Mouse (Mus musculus): ENCODE measurements around the gene Eif1ad. TPM values are rescaled to one million over a fixed set of nuclear protein-coding genes. Genes with fewer than 3 reads are reported as not detected.
"Not testable (repeated sequence)": the region's sequence is repeated elsewhere in the genome, so short reads cannot be mapped to it uniquely, and the experiment has no call there.

Eif1ad gene
- polyA plus RNA-seq, 1 experiment from 2014 or later = 57.3 TPM

DNA sequence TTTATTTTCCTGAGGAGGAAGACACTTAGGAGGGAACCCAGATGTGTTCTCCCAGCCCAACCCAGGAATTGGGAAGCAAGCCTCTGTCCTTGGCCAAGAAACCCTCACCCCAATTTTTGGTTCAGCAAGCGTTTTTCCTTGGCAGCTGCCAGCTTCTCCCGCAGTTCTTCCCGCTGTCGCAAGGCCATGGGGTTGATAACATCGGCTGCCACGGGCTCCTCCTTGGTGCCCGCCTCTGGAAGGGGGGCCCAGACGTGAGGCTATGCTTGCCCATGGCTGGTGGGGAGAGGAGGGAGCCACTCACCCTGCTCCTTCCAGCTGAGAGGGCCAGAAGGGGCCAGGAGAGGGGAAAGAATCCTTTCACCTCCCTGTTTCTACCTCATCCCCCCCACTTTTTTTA is 18.2 kb downstream of the Eif1ad start:
- 93% methylated on average over 8 of the region's 8 CpGs for WGBS
- no peak overlapping the region for H3K27ac ChIP-seq
- H3K36me3 ChIP-seq = peaks cover 60% of the 10 kb centered on the region

DNA sequence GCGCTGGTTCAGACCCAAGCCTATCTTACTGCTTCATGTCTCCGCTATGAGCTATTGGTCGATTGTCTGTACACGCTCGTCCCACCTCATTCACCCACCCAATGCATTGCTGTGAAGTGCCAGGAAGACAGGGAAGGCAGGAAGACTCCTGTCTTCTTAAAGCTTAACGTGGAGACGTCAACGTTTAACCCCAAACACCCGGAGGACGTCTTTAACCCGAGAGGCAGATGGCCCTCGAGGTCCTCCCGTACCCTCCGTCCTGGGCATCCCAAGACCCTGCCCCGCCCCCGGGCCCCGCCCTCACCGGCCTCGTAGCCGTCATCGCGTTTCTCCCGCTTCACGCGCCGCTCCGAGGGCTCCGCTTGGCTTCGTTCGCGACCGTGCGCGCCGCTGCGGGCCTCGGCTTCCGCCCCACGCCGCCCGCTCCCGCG is 21.5 kb downstream of the Eif1ad start:
- Histone ChIP-seq H3K27me3 (no peaks in the 10 kb centered on the region), H3K27ac (peak overlapping the region; percentile 84), H3K9me3 (no peaks in the 10 kb centered on the region), H3K4me1 (peaks cover 34% of the 10 kb centered on the region), H3K4me2 (peak overlapping the region; percentile 82), H3K9ac (peak overlapping the region; percentile 99), H3K4me3 (peak overlapping the region; percentile 99), H3K36me3 (peaks cover 27% of the 10 kb centered on the region)
- under 1% methylated on average over 40 of the region's 43 CpGs for WGBS
- ATAC-seq (ENCODE audit: insufficient number of reproducible peaks, low FRiP score, low TSS enrichment, low read depth) = no peak

More for the DNA sequence above, 18.2 kb downstream of the Eif1ad start:
- no peaks in the 10 kb centered on the region for H3K27me3 ChIP-seq
- no peak overlapping the region for H3K4me2 ChIP-seq
- H3K4me1 ChIP-seq = peaks cover 22% of the 10 kb centered on the region
- ATAC-seq (ENCODE audit: insufficient number of reproducible peaks, low FRiP score, low TSS enrichment, low read depth) = no peak
- H3K4me3 ChIP-seq = no peak overlapping the region
- no peak overlapping the region for H3K9ac ChIP-seq
- no peaks in the 10 kb centered on the region for H3K9me3 ChIP-seq

DNA sequence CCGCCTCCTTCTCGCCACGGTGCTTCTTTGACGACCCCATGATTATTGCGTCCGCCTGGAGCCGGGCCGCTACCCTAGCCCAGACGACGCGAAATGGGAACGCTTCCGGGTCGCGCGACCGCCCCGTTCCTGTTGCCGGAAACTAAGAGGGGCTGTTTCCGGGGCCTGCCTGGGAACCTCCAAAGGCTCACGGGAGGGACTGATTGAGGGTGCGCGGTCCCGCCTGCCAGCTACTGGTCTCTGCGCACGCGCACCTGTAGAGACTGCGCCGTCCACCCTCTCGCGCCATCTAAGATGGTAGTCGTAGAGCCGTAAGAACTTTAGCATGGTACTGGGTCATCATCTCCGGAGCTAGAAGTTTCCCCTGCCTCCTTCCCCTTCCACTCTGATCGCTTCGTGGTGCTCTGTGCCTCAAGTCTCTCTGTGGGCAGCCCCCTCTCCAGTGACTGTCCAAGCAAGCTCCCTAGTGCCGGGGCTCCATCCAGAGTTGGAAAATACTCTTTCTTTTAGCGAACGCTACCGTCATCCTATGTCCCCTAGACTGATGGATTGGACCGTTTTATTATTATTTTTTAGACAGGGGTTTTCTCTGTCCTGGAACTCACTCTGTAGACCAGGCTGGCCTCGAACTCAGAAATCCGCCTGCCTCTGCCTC is 22.2 kb downstream of the Eif1ad start, which contains the start of gene Sart1:
Sart1 (minus strand) TSS at position 116 of the 655 bp plus-strand sequence.
- no peaks in the 10 kb centered on the region for H3K9me3 ChIP-seq
- H3K4me1 ChIP-seq = peaks cover 34% of the 10 kb centered on the region
- no peaks in the 10 kb centered on the region for H3K27me3 ChIP-seq
- H3K4me3 ChIP-seq = peak within 1 kb of the TSS; percentile 99
- WGBS = 1% methylated on average over 43 of the region's 43 CpGs
- peak; percentile 94 for ATAC-seq (ENCODE audit: insufficient number of reproducible peaks, low FRiP score, low TSS enrichment, low read depth)
- peak within 1 kb of the TSS; percentile 82 for H3K4me2 ChIP-seq
- H3K36me3 ChIP-seq = peaks cover 20% of the 10 kb centered on the region
- peak within 1 kb of the TSS; percentile 91 for H3K27ac ChIP-seq
- H3K9ac ChIP-seq = peak within 1 kb of the TSS; percentile 99

DNA sequence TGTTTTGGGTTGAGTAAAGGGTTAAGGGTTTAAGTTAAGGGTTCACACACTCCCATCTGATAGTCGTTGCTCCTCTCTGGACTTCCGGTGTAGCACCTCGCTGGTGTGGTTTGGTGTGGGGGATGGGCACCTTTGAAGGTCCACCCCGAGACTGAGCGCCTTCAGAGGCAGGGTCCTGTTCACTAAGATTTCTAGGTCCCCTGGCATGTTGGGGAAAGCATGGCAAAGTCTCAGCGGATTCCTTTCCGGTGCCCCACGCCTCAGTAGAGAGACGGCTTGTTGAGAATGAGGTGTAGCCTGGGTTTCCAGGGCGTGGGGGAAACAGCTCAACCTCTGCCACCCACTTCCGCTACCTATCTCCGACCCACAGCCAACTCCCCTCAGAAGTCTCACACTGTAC is 23.1 kb downstream of the Eif1ad start:
- no peak for ATAC-seq (ENCODE audit: insufficient number of reproducible peaks, low FRiP score, low TSS enrichment, low read depth)
- H3K27ac ChIP-seq = peak overlapping the region; percentile 91
- H3K4me2 ChIP-seq = peak overlapping the region; percentile 82
- 19% methylated on average over 12 of the region's 12 CpGs for WGBS
- peak overlapping the region; percentile 24 for H3K9ac ChIP-seq
- H3K27me3 ChIP-seq = no peaks in the 10 kb centered on the region
- peaks cover 11% of the 10 kb centered on the region for H3K36me3 ChIP-seq
- H3K4me1 ChIP-seq = peaks cover 34% of the 10 kb centered on the region
- H3K9me3 ChIP-seq = no peaks in the 10 kb centered on the region
- H3K4me3 ChIP-seq = peak overlapping the region; percentile 99

DNA sequence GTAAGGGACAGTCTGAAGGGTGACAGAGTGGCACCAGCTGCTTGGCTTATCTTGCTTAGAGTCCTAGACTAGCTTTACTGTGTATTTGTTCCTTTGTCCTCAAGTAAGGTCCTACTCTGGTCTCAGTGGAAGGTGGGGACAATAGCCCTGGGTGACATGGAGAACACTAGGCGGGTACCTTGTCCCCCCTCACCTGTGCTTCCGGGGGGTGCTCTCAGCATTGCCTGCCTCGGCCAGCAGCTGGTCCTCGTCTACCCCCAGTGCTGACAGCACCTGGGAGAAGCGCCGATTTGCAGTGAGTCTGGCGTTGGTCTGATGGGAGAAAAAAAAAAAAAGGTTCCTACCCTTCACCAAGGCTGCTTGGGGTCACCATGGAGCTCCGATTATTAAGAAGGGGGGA is 23.9 kb downstream of the Eif1ad start:
- H3K4me1 ChIP-seq = peaks cover 34% of the 10 kb centered on the region
- H3K4me2 ChIP-seq = peak overlapping the region; percentile 82
- peak overlapping the region; percentile 99; the same call in 1 of the 2 replicates for H3K4me3 ChIP-seq
- H3K27me3 ChIP-seq = no peaks in the 10 kb centered on the region
- peak overlapping the region; percentile 91 for H3K27ac ChIP-seq
- peak overlapping the region; percentile 24; the same call in 1 of the 2 replicates for H3K9ac ChIP-seq
- no peaks in the 10 kb centered on the region for H3K9me3 ChIP-seq
- no peak for ATAC-seq (ENCODE audit: insufficient number of reproducible peaks, low FRiP score, low TSS enrichment, low read depth)
- 75% methylated on average over 8 of the region's 8 CpGs for WGBS
- peaks cover 3% of the 10 kb centered on the region for H3K36me3 ChIP-seq

DNA sequence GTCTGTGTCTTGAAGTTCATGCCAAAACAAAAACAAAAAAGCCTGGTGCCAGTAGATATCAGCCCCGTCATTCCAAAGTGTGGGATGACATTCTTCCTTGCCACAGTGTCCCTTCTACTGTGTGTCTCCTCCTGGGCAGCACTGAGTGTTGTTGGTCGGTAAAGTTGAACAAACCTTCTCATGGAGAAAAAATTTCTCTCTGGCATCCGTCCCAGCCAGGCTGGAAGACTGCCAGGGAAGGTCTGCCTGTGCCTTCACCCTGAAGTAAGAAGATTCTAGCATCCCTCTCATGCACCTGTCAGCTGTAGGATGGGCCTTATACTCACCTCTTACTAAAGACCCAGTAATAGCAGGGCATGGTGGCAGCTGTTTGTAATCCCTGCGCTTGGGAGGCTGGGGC is 26.4 kb downstream of the Eif1ad start:
- Histone ChIP-seq H3K4me2 (no peak overlapping the region), H3K36me3 (no peaks in the 10 kb centered on the region), H3K4me3 (no peak overlapping the region), H3K9ac (no peak overlapping the region), H3K9me3 (no peaks in the 10 kb centered on the region), H3K27me3 (no peaks in the 10 kb centered on the region), H3K27ac (no peak overlapping the region), H3K4me1 (peaks cover 18% of the 10 kb centered on the region)
- 47% methylated on average over 4 of the region's 4 CpGs for WGBS
- no peak for ATAC-seq (ENCODE audit: insufficient number of reproducible peaks, low FRiP score, low TSS enrichment, low read depth)

DNA sequence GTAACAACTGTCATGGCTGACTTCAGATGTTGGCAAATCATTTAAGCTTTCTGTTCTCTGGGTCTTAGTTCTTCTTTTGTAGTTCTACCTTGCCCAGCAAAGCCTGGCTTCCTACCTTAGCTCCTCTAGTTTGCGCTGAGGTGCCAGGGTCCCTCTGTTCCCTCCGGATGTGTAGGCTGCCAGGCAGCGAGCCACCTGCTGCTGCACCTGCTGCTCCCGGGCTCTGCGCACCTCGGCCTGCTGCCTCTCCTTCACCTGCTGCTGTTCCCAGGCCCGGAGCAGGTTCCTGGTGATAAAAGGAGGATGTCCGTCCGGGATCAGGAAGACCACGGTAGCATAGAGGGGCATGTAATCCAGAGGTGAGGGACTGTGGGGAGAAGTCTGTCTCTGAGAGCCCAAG is 27.6 kb downstream of the Eif1ad start:
- H3K36me3 ChIP-seq = no peaks in the 10 kb centered on the region
- no peak overlapping the region for H3K9ac ChIP-seq
- no peaks in the 10 kb centered on the region for H3K27me3 ChIP-seq
- no peak overlapping the region for H3K27ac ChIP-seq
- H3K4me1 ChIP-seq = peaks cover 18% of the 10 kb centered on the region
- no peak overlapping the region for H3K4me2 ChIP-seq
- no peak for ATAC-seq (ENCODE audit: insufficient number of reproducible peaks, low FRiP score, low TSS enrichment, low read depth)
- 41% methylated on average over 10 of the region's 10 CpGs for WGBS
- H3K4me3 ChIP-seq = no peak overlapping the region
- no peaks in the 10 kb centered on the region for H3K9me3 ChIP-seq

DNA sequence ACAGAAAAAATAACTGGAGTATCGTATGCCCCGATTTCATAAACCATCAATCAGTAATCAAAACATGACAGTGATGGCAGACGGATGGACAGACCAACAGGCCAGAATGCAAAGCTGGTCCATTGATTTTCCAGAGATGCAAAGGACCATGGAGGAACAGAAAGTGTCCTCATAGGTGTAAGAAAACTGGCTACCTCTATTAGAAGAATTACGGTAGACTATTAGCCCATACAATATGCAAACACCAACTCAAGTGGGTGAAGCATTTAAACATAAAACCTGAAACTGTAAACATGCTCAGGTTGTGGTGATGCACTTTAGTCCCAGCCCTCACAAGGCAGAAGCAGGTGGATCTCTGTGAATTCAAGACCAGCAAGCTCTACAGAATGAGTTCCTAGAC is 28.8 kb downstream of the Eif1ad start:
- Histone ChIP-seq H3K4me2 (no peak overlapping the region), H3K27me3 (no peaks in the 10 kb centered on the region), H3K4me1 (peaks cover 6% of the 10 kb centered on the region), H3K9me3 (no peaks in the 10 kb centered on the region), H3K9ac (no peak overlapping the region), H3K36me3 (no peaks in the 10 kb centered on the region), H3K4me3 (no peak overlapping the region), H3K27ac (no peak overlapping the region)
- no peak for ATAC-seq (ENCODE audit: insufficient number of reproducible peaks, low FRiP score, low TSS enrichment, low read depth)
- 73% methylated on average over 4 of the region's 4 CpGs for WGBS

DNA sequence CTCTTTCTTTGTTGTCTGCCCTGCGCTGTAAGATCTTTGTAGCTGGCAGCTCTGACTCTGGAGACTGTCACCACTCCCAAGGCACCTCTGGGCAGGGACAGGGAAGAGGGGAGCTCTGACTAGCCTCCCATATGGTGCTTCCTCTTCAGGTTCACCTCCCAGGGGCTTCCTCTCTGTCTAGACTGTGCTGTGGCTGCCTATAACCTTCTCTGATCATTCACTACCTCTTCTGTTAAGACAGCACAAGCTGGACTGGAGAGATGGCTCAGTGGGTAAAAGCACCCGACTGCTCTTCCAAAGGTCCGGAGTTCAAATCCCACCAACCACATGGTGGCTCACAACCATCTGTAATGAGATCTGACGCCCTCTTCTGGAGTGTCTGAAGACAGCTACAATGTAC is 34.5 kb downstream of the Eif1ad start:
- H3K4me2 ChIP-seq; ATAC-seq (ENCODE audit: insufficient number of reproducible peaks, low FRiP score, low TSS enrichment, low read depth); H3K9ac ChIP-seq; H3K4me1 ChIP-seq; H3K27me3 ChIP-seq; H3K4me3 ChIP-seq; H3K27ac ChIP-seq; H3K9me3 ChIP-seq; H3K36me3 ChIP-seq: not testable (repeated sequence)
- WGBS = 73% methylated on average over 4 of the region's 4 CpGs

DNA sequence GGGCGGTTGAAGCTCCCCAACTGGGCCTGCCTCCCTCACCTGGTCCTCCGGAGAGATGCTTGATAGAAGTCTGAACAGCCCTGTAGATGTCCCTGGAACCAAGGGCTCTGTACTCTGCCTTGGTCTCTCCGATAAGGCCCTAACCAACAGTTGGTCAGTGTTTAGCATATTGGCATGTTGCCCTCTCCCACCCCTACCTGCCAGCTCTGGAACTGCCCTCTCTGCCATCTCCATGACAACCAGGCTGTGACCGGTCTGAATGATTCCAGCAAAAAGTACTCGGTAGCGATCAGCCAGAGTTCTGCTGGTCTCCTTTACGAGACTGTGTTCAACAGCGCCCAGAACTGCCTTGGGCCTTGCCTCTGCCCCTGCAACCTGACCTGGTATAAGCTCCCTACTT is 35.8 kb downstream of the Eif1ad start, which contains the start of gene Tsga10ip:
Tsga10ip (minus strand) TSS at position 234 of the 400 bp plus-strand sequence.
- no peaks in the 10 kb centered on the region for H3K9me3 ChIP-seq
- peaks cover 4% of the 10 kb centered on the region for H3K4me1 ChIP-seq
- H3K4me2 ChIP-seq = no peak within 1 kb of the TSS
- no peak for ATAC-seq (ENCODE audit: insufficient number of reproducible peaks, low FRiP score, low TSS enrichment, low read depth)
- no peak within 1 kb of the TSS for H3K27ac ChIP-seq
- H3K9ac ChIP-seq = no peak within 1 kb of the TSS
- H3K36me3 ChIP-seq = no peaks in the 10 kb centered on the region
- WGBS = 67% methylated on average over 8 of the region's 8 CpGs
- no peaks in the 10 kb centered on the region for H3K27me3 ChIP-seq
- H3K4me3 ChIP-seq = no peak within 1 kb of the TSS

DNA sequence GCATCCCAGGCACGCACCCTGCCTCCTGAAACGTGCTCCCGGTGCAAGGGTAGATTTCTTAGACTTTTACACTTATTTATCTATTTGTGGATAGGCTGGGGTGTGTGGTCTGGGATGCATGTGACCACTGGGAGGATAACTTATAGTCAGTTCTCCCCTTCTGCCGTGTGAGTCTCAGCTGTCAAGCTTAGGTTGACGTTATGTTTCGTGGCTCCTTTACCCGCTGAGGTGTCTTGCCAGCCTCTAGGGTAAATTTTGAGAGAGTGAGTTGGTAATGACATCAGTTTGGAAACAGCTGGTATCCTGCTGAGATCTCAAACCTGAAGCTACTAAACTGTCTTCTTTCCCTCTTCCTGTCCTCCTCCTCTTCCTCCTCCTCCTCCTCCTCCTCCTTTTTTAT is 39.4 kb downstream of the Eif1ad start:
- H3K4me2 ChIP-seq = peak overlapping the region; percentile 45
- no peak for ATAC-seq (ENCODE audit: insufficient number of reproducible peaks, low FRiP score, low TSS enrichment, low read depth)
- peak overlapping the region; percentile 36 for H3K4me3 ChIP-seq
- no peaks in the 10 kb centered on the region for H3K36me3 ChIP-seq
- H3K27me3 ChIP-seq = no peaks in the 10 kb centered on the region
- 0 out of 2 replicates have a peak overlapping the region, but pooled peaks have one; percentile 20 for H3K9ac ChIP-seq
- H3K9me3 ChIP-seq = no peaks in the 10 kb centered on the region
- peaks cover 23% of the 10 kb centered on the region for H3K4me1 ChIP-seq
- 22% methylated on average over 7 of the region's 7 CpGs for WGBS
- H3K27ac ChIP-seq = peak overlapping the region; percentile 61

DNA sequence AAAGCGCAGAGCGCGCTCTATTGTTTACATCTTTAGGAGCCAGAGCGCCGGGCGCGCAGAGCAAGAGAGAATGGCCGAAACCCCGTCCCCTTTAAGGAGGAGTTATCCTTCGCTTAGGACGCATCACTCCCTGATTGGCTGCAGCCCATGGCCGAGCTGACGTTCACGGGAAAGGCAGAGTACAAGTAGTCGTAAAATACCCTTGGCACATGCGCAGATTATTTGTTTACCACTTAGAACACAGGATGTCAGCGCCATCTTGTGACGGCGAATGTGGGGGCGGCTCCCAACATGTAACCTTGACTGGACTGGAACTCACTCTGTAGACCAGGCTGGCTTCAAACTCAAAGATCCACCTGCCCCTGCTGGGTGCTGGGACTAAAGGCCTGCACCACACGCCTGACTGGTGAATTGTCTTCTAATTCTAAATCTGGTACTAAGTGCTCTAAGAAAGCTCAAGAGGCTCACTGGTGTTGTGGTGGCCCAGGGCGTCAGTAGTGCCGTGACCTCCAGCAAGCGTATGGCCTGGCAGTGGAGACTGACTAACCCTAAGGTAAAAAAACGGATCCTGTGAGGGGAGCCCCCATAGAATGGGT is 40.1 kb downstream of the Eif1ad start:
- not testable (repeated sequence) for H3K9me3 ChIP-seq, H3K27me3 ChIP-seq, H3K36me3 ChIP-seq
- WGBS = 15% methylated on average over 25 of the region's 25 CpGs
- peak overlapping the region; percentile 94 for H3K27ac ChIP-seq
- peak overlapping the region; percentile 63 for H3K4me2 ChIP-seq
- peak; percentile 73 for ATAC-seq (ENCODE audit: insufficient number of reproducible peaks, low FRiP score, low TSS enrichment, low read depth)
- peak overlapping the region; percentile 55 for H3K4me3 ChIP-seq
- H3K4me1 ChIP-seq = peaks cover 23% of the 10 kb centered on the region
- peak overlapping the region; percentile 57 for H3K9ac ChIP-seq
